Mouse (Mus musculus) hindbrain, postnatal 0 days (tissue): ENCODE results near the gene Blzf1. TPM values are rescaled to one million over a fixed set of nuclear protein-coding genes. Genes with fewer than 3 reads are reported as not detected.

Experiments
- ATAC-seq: fragments of 200-750 bp; cut with Nextera tagmentation; 2 replicates; pipeline ENCODE4 v1.8.0; 2017; ENCODE audit warnings: mild to moderate bottlenecking, moderate TSS enrichment, moderate library complexity
- DNase-seq: peaks from one replicate; pipeline ENCODE4 v3.0.0-alpha.2; 2015; ENCODE audit warnings: low spot score
- H3K27ac ChIP-seq: fragments of 300-500 bp; sonication (generic); 2 replicates; pipeline ENCODE4 v1.5.1; 2014; ENCODE audit warnings: mild to moderate bottlenecking
- H3K27me3 ChIP-seq: fragments of 300-500 bp; sonication (generic); 2 replicates; pipeline ENCODE4 v1.6.1; 2014; ENCODE audit warnings: low read length, mixed read lengths; ENCODE audit not compliant: insufficient read depth
- H3K36me3 ChIP-seq: fragments of 300-500 bp; sonication (generic); 2 replicates; pipeline ENCODE4 v1.6.1; 2014; ENCODE audit warnings: low read length, mixed read lengths; ENCODE audit not compliant: insufficient read depth
- H3K4me1 ChIP-seq: fragments of 300-500 bp; sonication (generic); 2 replicates; pipeline ENCODE4 v1.6.1; 2014; ENCODE audit warnings: antibody characterized with exemption, low read length, mixed read lengths; ENCODE audit not compliant: insufficient read depth
- H3K4me2 ChIP-seq: fragments of 300-500 bp; sonication (generic); 2 replicates; pipeline ENCODE4 v1.6.1; 2014; ENCODE audit warnings: low read depth, mild to moderate bottlenecking, low read length, moderate library complexity, mixed read lengths
- H3K4me3 ChIP-seq: fragments of 300-500 bp; sonication (generic); 2 replicates; pipeline ENCODE4 v1.5.1; 2014; ENCODE audit warnings: low read length
- H3K9ac ChIP-seq: fragments of 300-500 bp; sonication (generic); replicated peaks from 2 replicates; pipeline ENCODE4 v1.6.1; 2014; ENCODE audit warnings: mild to moderate bottlenecking, low read length, moderate library complexity, mixed read lengths
- H3K9me3 ChIP-seq: fragments of 300-500 bp; sonication (generic); 2 replicates; pipeline ENCODE4 v1.6.1; 2016; ENCODE audit warnings: low read length, mixed read lengths
- CTCF ChIP-seq: IDR thresholded peaks from 2 replicates; pipeline ENCODE4 v1.5.1; 2016; ENCODE audit warnings: antibody characterized with exemption, control low read depth, low read depth
- WGBS: fragments of 180-500 bp; shearing (Covaris S2); extraction: QIAGEN DNeasy Blood & Tissue Kit; methylation state at CpG from one replicate; pipeline ENCODE4 v1.1.7; 2014; 5-methylcytosine and 5-hydroxymethylcytosine counted together
- polyA plus RNA-seq: library from polyadenylated mRNA; unstranded; fragments of >200 nt; fragmentation: Nextera tagmentation; extraction: Ambion mirVana; gene quantifications from 2 replicates; pipeline ENCODE4 v1.2.1, GENCODE M21; 2015
- total RNA-seq: library from RNA; depleted of rRNA; stranded (reverse); fragments of >200 nt; gene quantifications from 2 replicates; pipeline ENCODE4 v1.2.3, GENCODE M21; 2014; rRNA removed

The Blzf1 gene
- total and polyA plus RNA-seq, 2 experiments from 2014 or later = 10.8 to 26.1 TPM

DNA sequence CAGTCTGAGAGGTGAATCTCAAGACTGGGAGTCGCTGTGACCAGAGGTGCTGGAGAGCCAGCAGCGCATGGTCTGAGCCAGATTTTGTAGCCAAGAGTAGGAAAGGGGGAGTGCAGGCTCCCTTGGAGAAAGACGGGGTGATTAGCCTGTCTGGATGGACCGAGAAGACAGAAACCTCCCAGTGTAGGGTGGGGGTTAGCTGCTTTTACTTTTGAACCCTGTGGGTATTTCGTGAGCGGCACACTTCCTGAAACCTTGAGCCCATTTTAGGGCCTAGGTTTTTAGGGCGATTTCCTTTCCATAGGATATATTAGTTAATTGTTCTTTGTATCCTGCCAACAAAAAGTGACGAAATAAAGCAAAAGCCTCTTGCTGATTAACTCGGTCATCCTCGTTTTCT, 59.3 kb downstream of the Blzf1 start:
- WGBS = 8% methylated on average over 10 of the region's 10 CpGs
- ATAC-seq (no peak), DNase-seq (peak; percentile 13)
- peak overlapping the region; percentile 72 for H3K4me2 ChIP-seq
- H3K27me3 ChIP-seq = no peaks in the 10 kb centered on the region
- no peaks in the 10 kb centered on the region for H3K9me3 ChIP-seq
- peaks cover 7% of the 10 kb centered on the region; the same call in 1 of the 2 replicates for H3K4me1 ChIP-seq
- no peaks in the 10 kb centered on the region for H3K36me3 ChIP-seq
- H3K27ac ChIP-seq = peak overlapping the region; percentile 76; the same call in 1 of the 2 replicates
- H3K4me3 ChIP-seq = peak overlapping the region; percentile 53
- TF ChIP-seq CTCF = no peak
- peak overlapping the region; percentile 53 for H3K9ac ChIP-seq

DNA sequence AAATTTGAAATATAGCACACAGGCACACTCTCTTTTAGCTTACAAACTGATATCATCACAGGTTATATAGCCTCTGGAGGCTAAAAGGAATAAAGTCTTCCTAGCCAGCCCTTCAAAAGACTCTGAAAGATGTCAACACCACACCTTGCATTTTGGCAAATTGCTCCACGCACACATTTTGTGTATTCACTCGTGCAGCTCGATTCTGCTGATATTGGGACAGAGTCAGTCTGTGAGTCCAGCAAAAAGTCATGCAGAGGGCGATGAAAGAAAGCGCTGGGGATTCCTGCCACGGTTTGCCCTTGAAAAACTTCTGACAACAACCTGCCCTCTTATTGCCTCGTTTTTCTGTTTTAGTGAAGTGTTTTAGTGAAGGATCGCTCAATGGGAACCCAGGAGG, 59.8 kb downstream of the Blzf1 start:
- H3K4me2 ChIP-seq = peak overlapping the region; percentile 72; the same call in 1 of the 2 replicates
- DNase-seq = no peak
- H3K4me1 ChIP-seq = peaks cover 7% of the 10 kb centered on the region; the same call in 1 of the 2 replicates
- no peak for ATAC-seq
- TF ChIP-seq CTCF = no peak
- 32% methylated on average over 8 of the region's 8 CpGs for WGBS
- H3K36me3 ChIP-seq = no peaks in the 10 kb centered on the region
- H3K27ac ChIP-seq = 0 out of 2 replicates have a peak overlapping the region, but pooled peaks have one; percentile 76
- H3K27me3 ChIP-seq = no peaks in the 10 kb centered on the region
- H3K9ac ChIP-seq = peak overlapping the region; percentile 53; the same call in 1 of the 2 replicates
- H3K9me3 ChIP-seq = no peaks in the 10 kb centered on the region
- H3K4me3 ChIP-seq = no peak overlapping the region

DNA sequence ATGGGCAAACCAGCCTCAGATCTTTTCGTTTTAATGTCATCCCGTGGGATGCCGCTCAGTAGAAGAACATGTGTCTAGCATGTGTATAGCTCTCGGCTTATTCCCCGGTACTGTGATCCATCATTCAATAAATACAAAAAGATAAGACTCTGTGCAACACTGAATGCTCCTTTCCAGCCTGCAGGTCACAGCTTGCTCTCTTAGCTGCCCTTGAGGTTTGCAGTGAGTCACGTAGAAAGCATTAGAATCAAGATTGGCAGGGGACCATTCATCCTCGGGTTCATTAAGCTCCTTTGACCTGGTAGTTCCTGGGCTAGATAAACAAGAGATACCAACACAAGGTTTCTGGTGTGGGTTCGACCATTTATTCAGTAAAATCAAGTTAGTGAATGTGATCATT, 64.5 kb downstream of the Blzf1 start:
- ATAC-seq (no peak), DNase-seq (no peak)
- 69% methylated on average over 8 of the region's 8 CpGs for WGBS

DNA sequence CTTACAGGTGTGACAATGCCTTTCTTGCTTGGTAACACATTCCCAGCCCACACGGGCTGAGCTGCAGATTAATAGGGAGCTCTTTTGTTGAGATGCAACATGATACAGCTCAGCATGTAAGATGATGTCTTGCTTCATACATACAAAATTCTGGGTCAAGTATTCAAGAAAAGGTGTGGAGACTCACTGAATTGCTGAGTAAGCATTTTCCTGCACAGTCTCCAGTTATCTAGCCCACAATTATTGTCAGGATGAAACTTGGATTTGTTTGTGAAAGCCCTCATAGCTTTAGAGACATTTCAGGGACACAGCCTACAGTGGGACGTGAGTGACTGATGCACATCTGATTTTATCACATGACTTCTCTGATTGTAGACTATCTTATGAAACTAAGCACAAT, 65.8 kb downstream of the Blzf1 start:
- H3K9ac ChIP-seq = no peak overlapping the region
- no peak for TF ChIP-seq CTCF
- H3K27me3 ChIP-seq = no peaks in the 10 kb centered on the region
- no peak overlapping the region for H3K4me3 ChIP-seq
- WGBS = 82% methylated on average over 2 of the region's 2 CpGs
- H3K4me2 ChIP-seq = no peak overlapping the region
- DNase-seq (no peak), ATAC-seq (no peak)
- H3K27ac ChIP-seq = no peak overlapping the region
- H3K4me1 ChIP-seq = no peaks in the 10 kb centered on the region
- no peaks in the 10 kb centered on the region for H3K36me3 ChIP-seq
- no peaks in the 10 kb centered on the region for H3K9me3 ChIP-seq

More for the DNA sequence above, 64.5 kb downstream of the Blzf1 start:
- no peak overlapping the region for H3K27ac ChIP-seq
- H3K9ac ChIP-seq = no peak overlapping the region
- no peak overlapping the region for H3K4me2 ChIP-seq
- no peaks in the 10 kb centered on the region for H3K27me3 ChIP-seq
- H3K4me1 ChIP-seq = no peaks in the 10 kb centered on the region
- H3K36me3 ChIP-seq = no peaks in the 10 kb centered on the region
- TF ChIP-seq CTCF = no peak
- H3K4me3 ChIP-seq = no peak overlapping the region
- H3K9me3 ChIP-seq = no peaks in the 10 kb centered on the region

Other genes starting within 250 kb of the Blzf1 start
- gene Sell, start 245.5 kb downstream of the Blzf1 start, total RNA-seq = 0.05 and 0.58 TPM in 2 replicates
- 0.13 TPM in 1 of 2 replicates, not detected in the other for gene Sell, start 245.5 kb downstream of the Blzf1 start, polyA plus RNA-seq
- not detected in 2 replicates for gene Selp, start 192.2 kb downstream of the Blzf1 start, total RNA-seq
- gene Selp, start 192.2 kb downstream of the Blzf1 start, polyA plus RNA-seq = 0.18 TPM in 1 of 2 replicates, not detected in the other
- 0.26 and 0.40 TPM in 2 replicates for gene F5, start 155.7 kb downstream of the Blzf1 start, total RNA-seq
- 0.09 and 0.14 TPM in 2 replicates for gene F5, start 155.7 kb downstream of the Blzf1 start, polyA plus RNA-seq
- gene Slc19a2, start 58.4 kb downstream of the Blzf1 start, total RNA-seq = 19.3 and 21.0 TPM in 2 replicates
- gene Slc19a2, start 58.4 kb downstream of the Blzf1 start, polyA plus RNA-seq = 9.7 and 10.3 TPM in 2 replicates
- gene Ccdc181, start 31.9 kb downstream of the Blzf1 start, total RNA-seq = 5.8 and 6.4 TPM in 2 replicates
- 24.6 and 25.0 TPM in 2 replicates for gene Ccdc181, start 31.9 kb downstream of the Blzf1 start, polyA plus RNA-seq
- 12.4 and 19.7 TPM in 2 replicates for gene Nme7, start 3.4 kb downstream of the Blzf1 start, total RNA-seq
- 24.8 and 30.1 TPM in 2 replicates for gene Nme7, start 3.4 kb downstream of the Blzf1 start, polyA plus RNA-seq
- 283 and 393 TPM in 2 replicates for gene Atp1b1, start 150.9 kb upstream of the Blzf1 start, total RNA-seq
- gene Atp1b1, start 150.9 kb upstream of the Blzf1 start, polyA plus RNA-seq = 629 and 642 TPM in 2 replicates